Mouse (Mus musculus): ENCODE results near the gene H2-K1. TPM values are rescaled to one million over a fixed set of nuclear protein-coding genes. Genes with fewer than 3 reads are reported as not detected.

H2-K1 gene
- polyA plus RNA-seq, 1 experiment from 2014 or later, result 13.8 TPM

MicroRNAs within 50 kb of the gene (microRNA counts, 519-probe panel; counts per million panel counts)
- microRNA mmu-miR-219, result 32.2 counts per million

Small RNAs within 50 kb of the gene (microRNA-seq; reads per million reads assigned to microRNA genes)
- gene Mir219a-1 (ENCODE audit: borderline number of aligned reads) (0.61 reads per million), gene Mir219c (ENCODE audit: borderline number of aligned reads) (not detected)

Other genes with a start within 250 kb of the H2-K1 start
- 254 and 285 TPM in 2 replicates for gene Rab11b, start 239.8 kb downstream of the H2-K1 start, polyA plus RNA-seq (2014; fragmentation: Nextera tagmentation; extraction: Ambion mirVana)
- 7.6 and 10.5 TPM in 2 replicates for gene Angptl4, start 218.5 kb downstream of the H2-K1 start, polyA plus RNA-seq (2014; fragmentation: Nextera tagmentation; extraction: Ambion mirVana)
- gene Kank3, start 189.8 kb downstream of the H2-K1 start, polyA plus RNA-seq (2014; fragmentation: Nextera tagmentation; extraction: Ambion mirVana), result 30.1 and 43.2 TPM in 2 replicates
- gene Rps28, start 175.8 kb downstream of the H2-K1 start, polyA plus RNA-seq (2014; fragmentation: Nextera tagmentation; extraction: Ambion mirVana), result 654 and 701 TPM in 2 replicates
- gene Ndufa7, start 175.8 kb downstream of the H2-K1 start, polyA plus RNA-seq (2014; fragmentation: Nextera tagmentation; extraction: Ambion mirVana), result 457 and 481 TPM in 2 replicates
- 60.8 and 63.9 TPM in 2 replicates for gene Cd320, start 157.3 kb downstream of the H2-K1 start, polyA plus RNA-seq (2014; fragmentation: Nextera tagmentation; extraction: Ambion mirVana)
- gene Gm7029, start 126.5 kb downstream of the H2-K1 start, polyA plus RNA-seq (2014; fragmentation: Nextera tagmentation; extraction: Ambion mirVana), result not detected in 2 replicates
- gene Kifc1, start 109.7 kb downstream of the H2-K1 start, polyA plus RNA-seq (2014; fragmentation: Nextera tagmentation; extraction: Ambion mirVana), result 8.1 and 11.8 TPM in 2 replicates
- not detected in 2 replicates for gene Platr17, start 95.2 kb downstream of the H2-K1 start, polyA plus RNA-seq (2014; fragmentation: Nextera tagmentation; extraction: Ambion mirVana)
- gene Daxx, start 90.9 kb downstream of the H2-K1 start, polyA plus RNA-seq (2014; fragmentation: Nextera tagmentation; extraction: Ambion mirVana), result 26.4 and 37.0 TPM in 2 replicates
- 22.0 and 23.4 TPM in 2 replicates for gene Tapbp, start 84.4 kb downstream of the H2-K1 start, polyA plus RNA-seq (2014; fragmentation: Nextera tagmentation; extraction: Ambion mirVana)
- 7.2 and 7.8 TPM in 2 replicates for gene Zbtb22, start 84.4 kb downstream of the H2-K1 start, polyA plus RNA-seq (2014; fragmentation: Nextera tagmentation; extraction: Ambion mirVana)
- gene Rgl2, start 70.8 kb downstream of the H2-K1 start, polyA plus RNA-seq (2014; fragmentation: Nextera tagmentation; extraction: Ambion mirVana), result 25.8 and 27.8 TPM in 2 replicates
- 147 and 151 TPM in 2 replicates for gene Pfdn6, start 60.0 kb downstream of the H2-K1 start, polyA plus RNA-seq (2014; fragmentation: Nextera tagmentation; extraction: Ambion mirVana)
- 18.3 and 19.7 TPM in 2 replicates for gene Wdr46, start 59.7 kb downstream of the H2-K1 start, polyA plus RNA-seq (2014; fragmentation: Nextera tagmentation; extraction: Ambion mirVana)
- gene B3galt4, start 48.9 kb downstream of the H2-K1 start, polyA plus RNA-seq (2014; fragmentation: Nextera tagmentation; extraction: Ambion mirVana), result 2.8 and 5.9 TPM in 2 replicates
- 28.1 and 29.5 TPM in 2 replicates for gene Vps52, start 44.5 kb downstream of the H2-K1 start, polyA plus RNA-seq (2014; fragmentation: Nextera tagmentation; extraction: Ambion mirVana)
- 1,135 and 1,150 TPM in 2 replicates for gene Rps18, start 44.3 kb downstream of the H2-K1 start, polyA plus RNA-seq (2014; fragmentation: Nextera tagmentation; extraction: Ambion mirVana)
- 3.9 and 4.4 TPM in 2 replicates for gene Ring1, start 24.3 kb upstream of the H2-K1 start, polyA plus RNA-seq (2014; fragmentation: Nextera tagmentation; extraction: Ambion mirVana)
- gene H2-Ke6, start 27.7 kb upstream of the H2-K1 start, polyA plus RNA-seq (2014; fragmentation: Nextera tagmentation; extraction: Ambion mirVana), result 29.4 and 35.5 TPM in 2 replicates
- gene Slc39a7, start 31.3 kb upstream of the H2-K1 start, polyA plus RNA-seq (2014; fragmentation: Nextera tagmentation; extraction: Ambion mirVana), result 61.4 and 67.2 TPM in 2 replicates
- gene Rxrb, start 31.5 kb upstream of the H2-K1 start, polyA plus RNA-seq (2014; fragmentation: Nextera tagmentation; extraction: Ambion mirVana), result 13.8 and 14.6 TPM in 2 replicates
- gene Col11a2, start 39.1 kb upstream of the H2-K1 start, polyA plus RNA-seq (2014; fragmentation: Nextera tagmentation; extraction: Ambion mirVana), result 0.31 and 0.70 TPM in 2 replicates
- gene H2-Oa, start 92.0 kb upstream of the H2-K1 start, polyA plus RNA-seq (2014; fragmentation: Nextera tagmentation; extraction: Ambion mirVana), result 0.34 and 1.2 TPM in 2 replicates
- 6.2 and 8.1 TPM in 2 replicates for gene H2-DMa, start 119.2 kb upstream of the H2-K1 start, polyA plus RNA-seq (2014; fragmentation: Nextera tagmentation; extraction: Ambion mirVana)
- gene Brd2, start 122.3 kb upstream of the H2-K1 start, polyA plus RNA-seq (2014; fragmentation: Nextera tagmentation; extraction: Ambion mirVana), result 59.7 and 105 TPM in 2 replicates
- gene H2-DMb2, start 143.0 kb upstream of the H2-K1 start, polyA plus RNA-seq (2014; fragmentation: Nextera tagmentation; extraction: Ambion mirVana), result 0.20 TPM in 1 of 2 replicates, not detected in the other
- 0.27 and 0.29 TPM in 2 replicates for gene H2-DMb1, start 152.7 kb upstream of the H2-K1 start, polyA plus RNA-seq (2014; fragmentation: Nextera tagmentation; extraction: Ambion mirVana)
- 0.63 and 0.86 TPM in 2 replicates for gene Tap1, start 187.2 kb upstream of the H2-K1 start, polyA plus RNA-seq (2014; fragmentation: Nextera tagmentation; extraction: Ambion mirVana)
- 0.42 and 0.59 TPM in 2 replicates for gene Psmb9, start 187.4 kb upstream of the H2-K1 start, polyA plus RNA-seq (2014; fragmentation: Nextera tagmentation; extraction: Ambion mirVana)
- gene Psmb8, start 197.4 kb upstream of the H2-K1 start, polyA plus RNA-seq (2014; fragmentation: Nextera tagmentation; extraction: Ambion mirVana), result 1.5 and 2.5 TPM in 2 replicates
- gene Tap2, start 203.2 kb upstream of the H2-K1 start, polyA plus RNA-seq (2014; fragmentation: Nextera tagmentation; extraction: Ambion mirVana), result 0.44 and 1.4 TPM in 2 replicates
- not detected in 2 replicates for gene H2-Ob, start 238.6 kb upstream of the H2-K1 start, polyA plus RNA-seq (2014; fragmentation: Nextera tagmentation; extraction: Ambion mirVana)

Data from heart, embryonic 11.5 days (tissue).